Mouse (Mus musculus) ES-CJ7 (cell line): ENCODE results near the gene Aqp2.
A peak's percentile ranks its signal among the peaks of the same experiment; 100 is the strongest.

Experiments
- DNase-seq: peaks from one replicate; pipeline ENCODE4 v3.0.0; 2011; ENCODE audit warnings: low read depth, low spot score

Gene Aqp2

GRCm38 (mm10) chr15:99578802-99579485, at the start of gene Aqp2:
Gene Aqp2 (plus strand): TSS chr15:99579055.
- DNase-seq: no peak

DNA sequence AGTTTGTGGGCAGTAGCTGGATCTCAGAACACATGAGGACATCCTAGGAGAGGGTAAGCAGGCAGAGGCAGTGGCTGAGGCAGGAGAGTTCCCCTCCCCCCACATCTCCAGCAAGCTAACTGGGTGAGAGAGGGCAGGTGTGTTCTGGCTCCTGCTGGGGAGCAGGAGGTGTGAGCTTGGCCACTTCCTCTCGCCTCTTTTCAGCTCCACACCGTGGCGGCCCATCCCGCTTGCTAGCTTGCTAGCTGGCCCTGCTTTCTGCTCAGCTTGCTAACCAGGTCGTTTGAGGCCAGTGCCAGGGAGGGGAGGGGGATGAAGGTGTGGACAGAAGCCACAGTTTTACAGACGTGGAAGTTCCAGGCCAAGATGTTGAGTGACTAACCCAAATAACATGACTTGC, 47.7 kb upstream of the Aqp2 start:
- DNase-seq: peak; percentile 40

GRCm38 (mm10) chr15:99532023-99532422, 46.8 kb upstream of the Aqp2 start:
- DNase-seq: peak; percentile 9

GRCm38 (mm10) chr15:99536889-99537862, 41.7 kb upstream of the Aqp2 start:
- DNase-seq: no peak

GRCm38 (mm10) chr15:99539891-99540290, 39.0 kb upstream of the Aqp2 start:
- no peak for DNase-seq

DNA sequence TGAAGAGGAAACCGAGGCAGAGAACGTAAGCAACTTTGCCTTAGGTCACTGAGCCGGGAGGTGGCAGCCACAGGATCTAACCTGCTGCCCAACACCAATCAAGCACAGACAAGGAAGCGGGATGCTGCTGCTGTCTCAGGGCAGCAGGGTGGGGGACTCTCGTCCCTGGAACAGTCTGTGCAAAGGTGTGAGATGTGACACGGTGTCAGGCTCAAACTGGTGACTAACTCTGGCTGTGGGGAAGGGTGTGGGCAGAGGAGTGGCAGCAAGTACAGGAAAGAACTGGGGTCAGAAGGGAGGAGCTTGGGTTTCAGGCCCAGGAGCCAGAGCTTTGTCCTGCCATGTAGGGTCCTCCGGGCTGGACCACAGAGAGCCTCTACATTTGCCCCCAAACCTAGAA, 34.8 kb upstream of the Aqp2 start:
- no peak for DNase-seq

GRCm38 (mm10) chr15:99546596-99546995, 32.3 kb upstream of the Aqp2 start:
- DNase-seq: no peak

DNA sequence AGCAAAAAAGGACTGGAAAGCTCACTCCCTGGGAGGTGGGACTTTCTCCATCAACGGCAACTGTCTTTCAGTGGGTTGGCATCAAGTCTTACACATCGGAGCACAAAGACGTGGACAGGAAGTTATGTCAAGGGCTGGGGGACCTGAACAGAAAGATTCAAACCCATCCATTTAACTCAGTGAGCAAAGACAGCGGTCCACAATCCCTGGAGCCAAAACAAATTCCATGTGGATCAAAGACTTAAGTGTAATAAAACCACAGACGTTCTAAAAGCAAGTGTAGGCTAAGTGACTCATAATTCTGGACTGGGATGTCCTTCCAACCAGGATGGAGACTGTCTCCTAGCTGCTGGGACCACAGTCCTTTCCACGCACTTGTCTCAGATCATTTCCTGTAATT, 31.1 kb upstream of the Aqp2 start:
- DNase-seq: no peak

DNA sequence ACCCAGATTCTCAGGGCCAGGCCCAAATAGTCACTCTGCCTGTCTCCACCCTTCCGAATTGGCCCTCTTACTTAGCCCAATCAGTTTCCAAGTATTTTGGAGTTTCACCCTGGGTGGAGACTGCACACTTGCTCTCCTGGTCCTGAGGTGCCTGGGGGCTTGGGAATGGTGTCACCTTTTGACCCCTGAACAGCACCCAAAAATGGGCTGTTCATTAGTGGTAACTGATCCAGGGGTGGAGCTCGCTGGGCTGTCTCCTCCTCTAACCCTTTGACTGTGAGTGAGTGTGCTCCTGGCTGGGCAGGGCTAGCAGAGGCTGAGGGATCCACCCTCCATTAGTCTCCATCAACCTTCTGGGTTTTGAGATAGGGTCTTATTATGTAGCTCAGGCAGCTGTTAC, 29.0 kb upstream of the Aqp2 start:
- DNase-seq: peak; percentile 87

- DNase-seq: no peak
Measured at GRCm38 (mm10) chr15:99553767-99554166, 25.1 kb upstream of the Aqp2 start.

GRCm38 (mm10) chr15:99558947-99559346, 19.9 kb upstream of the Aqp2 start:
- DNase-seq: no peak

DNA sequence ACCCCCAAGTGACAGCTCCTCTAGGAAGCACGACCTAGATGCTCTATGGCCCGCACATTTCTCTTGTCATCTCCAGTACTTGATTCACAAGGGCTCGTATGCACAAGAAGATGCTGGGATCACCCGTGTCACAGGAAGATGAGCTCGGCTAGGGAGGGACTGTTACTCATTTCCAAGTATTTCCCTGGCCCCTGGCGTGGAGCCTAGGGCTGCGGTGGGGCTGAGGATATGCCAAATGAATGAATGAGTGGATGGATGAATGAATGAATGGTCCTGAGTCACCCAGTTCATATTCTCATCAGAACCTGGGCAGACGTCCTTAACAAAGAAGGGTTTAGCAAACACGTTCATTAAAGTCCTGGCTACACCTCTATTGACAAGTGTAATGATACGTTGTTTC, 18.6 kb upstream of the Aqp2 start:
- DNase-seq: no peak

DNA sequence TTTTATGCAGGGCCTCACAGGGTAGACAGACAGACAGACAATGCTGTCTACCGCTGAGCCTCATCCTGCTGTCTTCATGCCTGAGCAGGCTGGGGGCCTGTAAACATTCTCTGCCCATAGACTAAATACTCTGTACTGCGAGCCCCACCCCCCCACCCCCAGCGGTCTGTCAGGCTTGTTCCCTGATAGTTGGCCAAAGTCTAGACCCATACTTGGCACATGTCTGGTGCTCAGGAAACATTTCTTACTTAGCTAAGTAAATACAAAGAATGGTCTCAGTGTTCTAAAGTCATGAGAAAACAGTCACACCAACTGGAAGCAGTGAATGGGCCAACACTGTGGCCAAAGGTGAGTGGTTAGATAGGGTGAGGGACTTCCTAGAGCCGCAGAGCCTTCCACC, 11.5 kb upstream of the Aqp2 start:
- DNase-seq: no peak

DNA sequence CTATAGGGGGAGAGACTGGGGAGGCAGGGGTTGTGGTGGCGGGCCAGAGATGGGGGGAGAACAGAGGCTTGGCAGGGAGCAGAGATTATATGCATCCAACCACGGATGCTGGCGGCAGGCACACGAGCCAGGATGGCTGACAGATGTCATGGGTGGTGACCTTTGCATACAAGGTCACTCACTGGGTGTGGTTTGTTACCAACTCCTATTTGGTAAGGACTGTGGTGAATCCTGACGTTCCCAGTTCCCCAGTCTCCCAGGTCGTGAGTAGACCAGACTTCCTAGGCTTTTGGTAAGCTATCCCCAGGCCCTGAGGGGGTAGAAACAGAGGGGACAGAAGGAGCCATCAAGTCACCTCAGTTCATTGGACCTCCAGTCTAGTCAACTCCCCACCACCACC, 10.2 kb upstream of the Aqp2 start:
- peak; percentile 59 for DNase-seq

- peak; percentile 38 for DNase-seq
Measured at GRCm38 (mm10) chr15:99569123-99569522, 9.7 kb upstream of the Aqp2 start.

DNA sequence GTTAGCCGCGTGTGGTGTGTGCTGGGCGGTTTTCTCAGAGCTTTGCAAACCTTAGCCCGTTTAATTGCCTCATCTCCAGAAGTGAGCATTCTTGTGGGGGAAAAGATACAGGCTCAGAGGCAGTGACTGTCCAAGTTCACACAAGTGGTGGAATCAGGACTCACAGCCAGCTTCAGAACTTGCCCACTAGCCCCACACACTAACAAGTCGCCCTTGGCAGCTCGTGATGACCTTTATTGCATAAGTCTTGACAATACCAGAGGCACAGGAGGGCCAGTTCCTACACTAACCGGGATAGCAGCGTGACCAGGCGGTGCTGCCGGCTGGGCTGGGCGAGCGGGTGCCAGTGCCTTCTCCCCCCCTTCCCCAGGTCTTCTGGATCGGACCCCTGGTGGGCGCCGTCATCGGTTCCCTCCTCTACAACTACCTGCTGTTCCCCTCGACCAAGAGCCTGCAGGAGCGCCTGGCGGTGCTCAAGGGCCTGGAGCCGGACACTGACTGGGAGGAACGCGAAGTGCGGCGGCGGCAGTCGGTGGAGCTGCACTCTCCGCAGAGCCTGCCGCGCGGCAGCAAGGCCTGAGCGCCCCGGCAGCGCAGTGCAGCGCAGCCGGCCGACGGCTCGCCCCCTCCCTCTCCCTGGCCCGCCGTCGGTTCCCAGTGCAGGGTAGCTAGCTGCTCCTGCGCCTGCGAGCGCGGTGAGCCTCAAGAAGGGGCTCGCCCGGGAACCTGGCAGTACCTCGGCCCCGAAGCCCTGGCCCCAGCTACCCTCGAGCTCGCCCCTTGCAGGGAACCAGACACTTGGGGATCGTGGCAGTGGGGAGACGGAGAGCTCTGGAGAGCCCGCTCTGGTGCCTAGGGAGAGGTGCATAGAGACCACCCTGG, 4.8 kb downstream of the Aqp2 start:
- DNase-seq: peak; percentile 30

DNA sequence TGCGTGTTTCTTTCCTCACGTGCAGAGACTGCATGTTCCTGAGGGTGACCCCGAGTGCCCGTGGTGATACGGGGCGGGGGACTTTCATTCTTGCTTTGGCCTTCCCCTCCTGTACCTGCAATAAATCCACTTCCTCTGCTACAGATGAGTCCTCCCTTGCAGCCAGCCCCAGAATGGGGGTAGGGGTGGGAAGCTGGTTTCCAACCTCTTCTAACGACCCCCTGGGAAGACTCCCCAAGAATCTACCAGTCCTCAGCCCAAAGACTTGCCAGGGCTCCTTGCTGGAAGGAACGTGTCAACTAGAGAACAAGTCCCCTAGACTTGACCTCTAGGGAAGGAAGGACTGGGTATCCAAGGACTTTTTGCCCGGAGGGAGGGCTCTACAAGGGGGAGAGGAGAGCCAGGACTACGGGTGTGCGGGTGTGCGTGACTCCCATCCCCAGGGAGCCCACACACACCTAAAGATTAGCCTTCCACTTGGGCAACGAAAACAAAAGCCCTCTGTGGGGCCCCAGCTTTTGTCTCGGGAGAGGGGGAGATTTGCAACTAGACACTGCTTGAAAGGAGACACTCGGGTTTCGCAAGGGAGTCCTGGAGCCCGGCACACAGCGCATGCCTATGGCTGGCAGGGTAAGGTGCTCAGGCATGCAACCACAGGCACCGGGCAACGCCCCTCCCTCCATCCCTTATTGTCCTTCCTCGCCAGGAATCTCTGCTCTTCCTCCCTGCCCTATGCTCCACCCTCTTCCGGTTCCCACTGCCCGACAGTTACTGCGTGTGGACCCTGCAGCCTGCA, 5.8 kb downstream of the Aqp2 start:
- DNase-seq: peak; percentile 84

- DNase-seq: no peak
Measured at GRCm38 (mm10) chr15:99585741-99586140, 6.9 kb downstream of the Aqp2 start.

DNA sequence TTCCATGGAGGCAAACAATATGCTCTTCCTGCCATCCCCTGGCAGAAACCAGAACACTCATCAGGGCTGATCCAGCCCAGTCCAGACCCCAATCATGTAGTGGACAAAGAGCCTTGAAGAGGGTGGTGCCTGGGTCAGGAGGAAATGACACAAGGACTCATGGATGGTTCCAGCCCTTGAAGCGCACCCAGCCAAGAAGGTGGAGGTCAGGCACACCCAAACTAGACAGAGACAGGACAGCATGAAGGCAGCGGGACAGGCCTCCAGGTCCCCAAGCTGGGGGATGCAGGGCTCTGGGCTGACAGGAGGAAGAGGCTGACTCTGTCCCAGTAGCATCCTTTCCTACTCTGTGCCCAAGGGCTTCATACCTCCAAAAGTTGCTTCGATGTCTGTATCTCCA, 7.7 kb downstream of the Aqp2 start:
- no peak for DNase-seq

- DNase-seq: no peak
Measured at GRCm38 (mm10) chr15:99589237-99589636, 10.4 kb downstream of the Aqp2 start.

GRCm38 (mm10) chr15:99589704-99590103, 10.8 kb downstream of the Aqp2 start:
- no peak for DNase-seq
